ENCODE assay signal across 29 mouse cellular contexts in the genomic region with DNA sequence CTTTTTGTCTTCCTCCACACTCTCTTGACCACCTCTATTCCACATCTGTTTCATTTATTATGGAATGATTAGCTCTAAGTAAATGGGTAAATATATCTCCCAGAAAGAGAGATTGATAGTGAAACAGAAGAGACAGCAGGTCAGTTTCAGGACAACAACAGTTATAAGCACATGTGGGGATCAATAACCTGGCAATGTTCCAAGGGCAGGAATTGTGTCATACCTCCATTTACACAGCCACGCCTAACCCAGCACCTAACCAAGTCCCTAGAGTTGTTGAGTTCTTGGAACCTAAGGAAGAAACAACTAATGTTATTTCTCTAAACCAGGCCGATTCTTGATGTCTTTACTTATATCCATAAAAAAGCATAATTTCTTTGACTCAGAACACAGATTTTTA.
"Had no signal": no experiment of that assay in that cellular context is flagged by ENCODE, and none has a peak within 500 bp of the region (broad histone marks: within the 10 kb centered on the region; RNA-seq: fewer than 3 reads in every experiment).

No protein-coding gene starts in this region.

- H3K4me1 ChIP-seq: embryonic facial prominence, embryonic 10.5 days; embryonic facial prominence, embryonic 12.5 days; embryonic facial prominence, embryonic 13.5 days; embryonic facial prominence, embryonic 15.5 days; forebrain, embryonic 10.5 days; forebrain, embryonic 12.5 days; forebrain, embryonic 13.5 days; forebrain, embryonic 15.5 days had no signal

- H3K36me3 ChIP-seq: embryonic facial prominence, embryonic 10.5 days; embryonic facial prominence, embryonic 12.5 days; embryonic facial prominence, embryonic 13.5 days; embryonic facial prominence, embryonic 15.5 days; forebrain, embryonic 10.5 days; forebrain, embryonic 12.5 days; forebrain, embryonic 15.5 days had no signal

- H3K4me2 ChIP-seq: embryonic facial prominence, embryonic 12.5 days; embryonic facial prominence, embryonic 13.5 days; embryonic facial prominence, embryonic 15.5 days; forebrain, embryonic 12.5 days; forebrain, embryonic 13.5 days; forebrain, embryonic 15.5 days had no signal

- H3K9me3 ChIP-seq: embryonic facial prominence, embryonic 10.5 days; embryonic facial prominence, embryonic 12.5 days; embryonic facial prominence, embryonic 13.5 days; embryonic facial prominence, embryonic 15.5 days; forebrain, embryonic 10.5 days; forebrain, embryonic 12.5 days; forebrain, embryonic 13.5 days; forebrain, embryonic 15.5 days had no signal

- DNase-seq: cerebellum, adult 2 months; cerebellum, adult 8-10 months; cerebellum, adult 9-10 months; cerebellum, adult 9-11 months; cerebellum, postnatal 10 days; cerebellum, postnatal 14 days; cerebellum, postnatal 25 days; cerebellum, postnatal 36 days; embryo, embryonic 11 days; forebrain, postnatal 0 days; gastrocnemius, adult 2 months; gastrocnemius, postnatal 10 days; gastrocnemius, postnatal 14 days; gastrocnemius, postnatal 25 days; gastrocnemius, postnatal 36 days; heart, adult 11 months; heart, adult 18-20 months; heart, adult 2 months had no signal

- ATAC-seq: forebrain, embryonic 13.5 days; forebrain, embryonic 14.5 days; forebrain, embryonic 15.5 days; forebrain, embryonic 16.5 days; forebrain, postnatal 0 days had no signal

- H3K27ac ChIP-seq: embryonic facial prominence, embryonic 10.5 days; embryonic facial prominence, embryonic 12.5 days; embryonic facial prominence, embryonic 13.5 days; embryonic facial prominence, embryonic 15.5 days; forebrain, embryonic 10.5 days; forebrain, embryonic 12.5 days; forebrain, embryonic 13.5 days; forebrain, embryonic 15.5 days; gastrocnemius, adult 2 months; heart, adult 2 months had no signal

- H3K4me3 ChIP-seq: embryonic facial prominence, embryonic 10.5 days; embryonic facial prominence, embryonic 12.5 days; embryonic facial prominence, embryonic 13.5 days; embryonic facial prominence, embryonic 15.5 days; erythroblast, embryonic 14.5 days; forebrain, embryonic 10.5 days; forebrain, embryonic 12.5 days; forebrain, embryonic 13.5 days; forebrain, embryonic 15.5 days; gastrocnemius, adult 2 months; heart, adult 2 months had no signal

- H3K27me3 ChIP-seq: embryonic facial prominence, embryonic 12.5 days; embryonic facial prominence, embryonic 13.5 days; embryonic facial prominence, embryonic 15.5 days; forebrain, embryonic 12.5 days; forebrain, embryonic 13.5 days; forebrain, embryonic 15.5 days had no signal

- H3K9ac ChIP-seq: embryonic facial prominence, embryonic 12.5 days; embryonic facial prominence, embryonic 13.5 days; embryonic facial prominence, embryonic 15.5 days; forebrain, embryonic 12.5 days; forebrain, embryonic 13.5 days; forebrain, embryonic 15.5 days; forebrain, postnatal 0 days had no signal
